Mouse (Mus musculus) lung, embryonic 15.5 days (tissue): ENCODE data around the gene Mcl1. TPM values are rescaled to one million over a fixed set of nuclear protein-coding genes. Genes with fewer than 3 reads are reported as not detected.

Experiments used
- ATAC-seq: fragments of 200-750 bp; cut with Nextera tagmentation; 2 replicates; pipeline ENCODE4 v1.8.0; 2017; ENCODE audit warnings: moderate number of reproducible peaks, borderline replicate concordance; ENCODE audit not compliant: low FRiP score, low TSS enrichment; ENCODE audit errors: extremely low read depth
- H3K27ac ChIP-seq: fragments of 300-500 bp; sonication (generic); 2 replicates; pipeline ENCODE4 v1.5.1; 2015; ENCODE audit warnings: moderate library complexity, mild to moderate bottlenecking, inconsistent platforms
- H3K27me3 ChIP-seq: fragments of 300-500 bp; sonication (generic); 2 replicates; pipeline ENCODE4 v1.6.1; 2015; ENCODE audit warnings: inconsistent platforms
- H3K36me3 ChIP-seq: fragments of 300-500 bp; sonication (generic); 2 replicates; pipeline ENCODE4 v1.6.1; 2015; ENCODE audit warnings: inconsistent platforms
- H3K4me1 ChIP-seq: fragments of 300-500 bp; sonication (generic); 2 replicates; pipeline ENCODE4 v1.6.1; 2015; ENCODE audit warnings: inconsistent platforms
- H3K4me2 ChIP-seq: fragments of 300-500 bp; sonication (generic); 2 replicates; pipeline ENCODE4 v1.6.1; 2015; ENCODE audit warnings: inconsistent platforms, mild to moderate bottlenecking, moderate library complexity
- H3K4me3 ChIP-seq: fragments of 300-500 bp; sonication (generic); 2 replicates; pipeline ENCODE4 v1.5.1; 2015; ENCODE audit warnings: mild to moderate bottlenecking, inconsistent platforms
- H3K9ac ChIP-seq: fragments of 300-500 bp; sonication (generic); 2 replicates; pipeline ENCODE4 v1.6.1; 2015; ENCODE audit warnings: inconsistent platforms
- H3K9me3 ChIP-seq: fragments of 300-500 bp; sonication (generic); 2 replicates; pipeline ENCODE4 v1.6.1; 2016; ENCODE audit warnings: inconsistent platforms
- WGBS: fragments of 180-500 bp; shearing (Covaris S2); methylation state at CpG from one replicate; pipeline ENCODE4 v1.1.7; 2015; 5-methylcytosine and 5-hydroxymethylcytosine counted together
- polyA plus RNA-seq: library from polyadenylated mRNA; unstranded; fragments of >200 nt; fragmentation: Nextera tagmentation; extraction: Ambion mirVana; gene quantifications from 2 replicates; pipeline ENCODE4 v1.2.1, GENCODE M21; 2015

Mcl1 gene
- polyA plus RNA-seq, 1 experiment from 2014 or later: 64.5 TPM

DNA sequence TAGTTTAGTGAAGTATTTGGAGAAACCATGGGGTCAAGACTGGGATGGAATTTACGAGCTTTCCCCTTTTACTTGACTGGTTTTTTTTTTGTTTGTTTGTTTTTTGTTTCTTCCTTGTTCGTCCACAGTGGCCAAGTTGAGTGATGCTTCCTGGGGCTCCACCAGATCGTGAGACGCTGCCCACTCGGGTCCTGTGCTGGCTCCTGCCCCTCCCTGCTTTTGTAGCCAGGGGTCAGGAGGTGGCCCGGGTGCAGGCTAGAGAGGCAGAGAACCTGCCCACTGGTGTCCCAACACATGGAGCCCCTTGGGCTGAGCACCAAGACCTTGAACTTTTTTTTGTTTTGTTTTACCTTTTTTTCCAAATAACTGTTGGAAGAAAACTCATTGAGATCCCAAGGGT lies 27.3 kb upstream of the Mcl1 start:
- Histone ChIP-seq H3K9ac (no peak overlapping the region), H3K4me2 (no peak overlapping the region), H3K9me3 (no peaks in the 10 kb centered on the region), H3K4me3 (no peak overlapping the region), H3K36me3 (peaks cover 79% of the 10 kb centered on the region), H3K4me1 (peaks cover under 1% of the 10 kb centered on the region), H3K27me3 (no peaks in the 10 kb centered on the region), H3K27ac (no peak overlapping the region)
- no peak for ATAC-seq
- 60% methylated on average over 6 of the region's 6 CpGs for WGBS

DNA sequence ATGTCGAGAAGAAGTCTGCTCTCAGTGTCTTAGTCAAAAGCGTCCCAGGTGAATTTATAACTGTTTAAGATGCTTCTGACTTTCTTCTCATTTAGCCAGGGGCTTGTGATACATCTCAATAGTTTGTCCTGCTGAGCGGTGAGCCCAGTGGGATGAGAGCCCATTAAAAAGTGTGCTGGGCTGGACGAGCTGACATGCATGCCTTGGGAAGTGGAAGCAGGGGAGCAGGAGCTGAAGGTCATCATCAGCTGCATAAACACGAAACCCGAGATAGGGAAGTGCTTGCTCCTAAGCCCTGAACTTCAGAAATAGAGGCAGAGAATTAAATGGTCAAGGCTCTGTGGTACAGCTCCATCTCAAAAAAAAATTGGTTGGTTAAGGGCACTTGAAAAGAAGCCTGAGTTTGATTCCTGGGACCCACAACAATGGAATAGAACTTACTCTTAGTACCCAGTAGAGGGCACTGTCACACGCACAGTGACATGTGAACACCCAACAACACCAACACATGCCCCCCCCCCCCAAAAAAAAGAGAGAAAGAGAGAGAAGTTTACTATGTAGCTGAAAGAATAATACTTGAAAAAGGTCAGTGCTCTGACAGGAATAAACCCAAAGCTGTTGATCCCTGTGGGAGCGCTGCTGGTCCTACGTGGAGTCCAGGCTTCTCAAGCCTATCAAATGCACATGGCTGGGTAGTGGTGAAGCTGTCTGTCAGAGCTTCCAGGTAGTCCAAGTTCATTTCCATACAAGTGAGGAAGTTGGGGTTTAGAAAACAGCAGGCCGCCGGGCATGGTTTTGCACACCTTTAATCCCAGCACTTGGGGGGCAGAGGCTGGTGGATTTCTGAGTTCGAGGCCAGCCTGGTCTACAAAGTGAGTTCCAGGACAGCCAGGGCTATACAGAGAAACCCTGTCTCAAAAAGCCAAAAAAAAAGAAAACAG lies 25.7 kb upstream of the Mcl1 start:
- no peak overlapping the region for H3K9ac ChIP-seq
- H3K4me1 ChIP-seq: no peaks in the 10 kb centered on the region
- no peaks in the 10 kb centered on the region for H3K27me3 ChIP-seq
- no peak overlapping the region for H3K4me2 ChIP-seq
- no peak overlapping the region for H3K27ac ChIP-seq
- 67% methylated on average over 12 of the region's 12 CpGs for WGBS
- H3K36me3 ChIP-seq: peaks cover 78% of the 10 kb centered on the region
- ATAC-seq: no peak
- H3K4me3 ChIP-seq: no peak overlapping the region
- no peaks in the 10 kb centered on the region for H3K9me3 ChIP-seq

- no peak overlapping the region for H3K4me2 ChIP-seq
- H3K4me3 ChIP-seq: no peak overlapping the region
- H3K9me3 ChIP-seq: no peaks in the 10 kb centered on the region
- no peak overlapping the region for H3K27ac ChIP-seq
- no peaks in the 10 kb centered on the region for H3K4me1 ChIP-seq
- H3K27me3 ChIP-seq: no peaks in the 10 kb centered on the region
- WGBS: 66% methylated on average over 4 of the region's 4 CpGs
- peaks cover 60% of the 10 kb centered on the region for H3K36me3 ChIP-seq
- no peak for ATAC-seq
- H3K9ac ChIP-seq: no peak overlapping the region
These were observed 23.0 kb upstream of the Mcl1 start for GRCm38 (mm10) chr3:95635636-95636035.

DNA sequence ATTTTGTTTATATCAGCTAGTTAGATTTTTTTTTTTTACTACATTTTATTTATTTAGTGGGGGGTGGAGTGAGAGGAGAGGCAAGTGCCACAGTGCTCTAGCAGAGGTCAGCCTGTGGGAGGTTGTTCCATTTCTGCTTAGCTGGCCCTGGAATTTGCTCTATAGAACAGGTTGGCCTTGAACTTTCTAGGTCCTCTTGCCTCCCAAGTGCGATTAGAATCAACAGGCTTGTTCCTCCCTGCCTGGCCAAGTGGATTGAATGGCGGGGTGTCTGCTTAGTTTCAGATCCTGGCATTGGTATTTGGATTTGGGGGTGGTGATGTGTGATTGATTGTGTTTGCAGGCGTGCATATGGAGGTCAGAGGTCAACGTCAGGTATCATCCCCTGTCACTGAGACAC lies 22.5 kb upstream of the Mcl1 start:
- peaks cover 56% of the 10 kb centered on the region for H3K36me3 ChIP-seq

GRCm38 (mm10) chr3:95639694-95640093 lies 18.9 kb upstream of the Mcl1 start:
- ATAC-seq: no peak
- Histone ChIP-seq H3K4me2 (no peak overlapping the region), H3K4me3 (no peak overlapping the region), H3K9ac (no peak overlapping the region), H3K36me3 (peaks cover 31% of the 10 kb centered on the region), H3K4me1 (no peaks in the 10 kb centered on the region), H3K27ac (no peak overlapping the region), H3K9me3 (no peaks in the 10 kb centered on the region), H3K27me3 (no peaks in the 10 kb centered on the region)
- 79% methylated on average over 1 of the region's 1 CpGs for WGBS

More for the DNA sequence above, 22.5 kb upstream of the Mcl1 start:
- Histone ChIP-seq H3K4me3 (no peak overlapping the region), H3K9ac (no peak overlapping the region), H3K27ac (no peak overlapping the region), H3K4me2 (no peak overlapping the region), H3K27me3 (no peaks in the 10 kb centered on the region), H3K9me3 (no peaks in the 10 kb centered on the region), H3K4me1 (no peaks in the 10 kb centered on the region)
- no peak for ATAC-seq
- 55% methylated on average over 4 of the region's 4 CpGs for WGBS

- Histone ChIP-seq H3K4me3 (no peak overlapping the region), H3K27me3 (no peaks in the 10 kb centered on the region), H3K9me3 (no peaks in the 10 kb centered on the region), H3K27ac (no peak overlapping the region), H3K4me2 (no peak overlapping the region), H3K4me1 (no peaks in the 10 kb centered on the region), H3K9ac (no peak overlapping the region), H3K36me3 (0 out of 2 replicates have a peak, but pooled peaks cover 7% of the 10 kb centered on the region)
- WGBS: 67% methylated on average over 7 of the region's 7 CpGs
- ATAC-seq: no peak
These were observed 15.5 kb upstream of the Mcl1 start for GRCm38 (mm10) chr3:95643097-95643496.

- H3K27me3 ChIP-seq: no peaks in the 10 kb centered on the region
- H3K9ac ChIP-seq: no peak overlapping the region
- no peaks in the 10 kb centered on the region for H3K36me3 ChIP-seq
- no peak overlapping the region for H3K27ac ChIP-seq
- no peak overlapping the region for H3K4me2 ChIP-seq
- ATAC-seq: no peak
- H3K9me3 ChIP-seq: no peaks in the 10 kb centered on the region
- WGBS: 59% methylated on average over 10 of the region's 10 CpGs
- no peak overlapping the region for H3K4me3 ChIP-seq
- H3K4me1 ChIP-seq: peaks cover 5% of the 10 kb centered on the region
These were observed 13.0 kb upstream of the Mcl1 start for GRCm38 (mm10) chr3:95645313-95646235.

DNA sequence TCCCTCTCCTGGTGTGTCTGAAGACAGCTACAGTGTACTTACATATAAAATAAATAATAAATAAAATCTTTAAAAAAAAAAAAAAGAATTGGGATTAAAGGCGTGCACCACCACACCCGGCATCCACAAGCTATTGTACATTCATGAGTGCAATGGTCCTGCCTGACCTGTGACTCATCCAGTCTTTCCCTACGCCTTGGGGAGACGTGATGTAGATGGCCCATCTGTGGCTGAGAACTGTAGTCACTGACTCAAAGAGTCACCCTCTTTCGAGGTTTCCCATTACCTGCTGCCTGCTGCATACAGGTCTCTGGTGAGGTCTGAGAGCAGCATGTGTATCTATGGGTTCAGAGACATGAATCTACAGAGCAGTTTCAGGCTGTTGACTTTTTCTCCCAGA lies 10.6 kb upstream of the Mcl1 start:
- Histone ChIP-seq H3K27me3 (no peaks in the 10 kb centered on the region), H3K4me1 (peaks cover 17% of the 10 kb centered on the region), H3K9ac (no peak overlapping the region), H3K4me3 (no peak overlapping the region), H3K36me3 (no peaks in the 10 kb centered on the region), H3K9me3 (no peaks in the 10 kb centered on the region), H3K27ac (no peak overlapping the region), H3K4me2 (no peak overlapping the region)
- ATAC-seq: no peak
- WGBS: 86% methylated on average over 5 of the region's 5 CpGs

DNA sequence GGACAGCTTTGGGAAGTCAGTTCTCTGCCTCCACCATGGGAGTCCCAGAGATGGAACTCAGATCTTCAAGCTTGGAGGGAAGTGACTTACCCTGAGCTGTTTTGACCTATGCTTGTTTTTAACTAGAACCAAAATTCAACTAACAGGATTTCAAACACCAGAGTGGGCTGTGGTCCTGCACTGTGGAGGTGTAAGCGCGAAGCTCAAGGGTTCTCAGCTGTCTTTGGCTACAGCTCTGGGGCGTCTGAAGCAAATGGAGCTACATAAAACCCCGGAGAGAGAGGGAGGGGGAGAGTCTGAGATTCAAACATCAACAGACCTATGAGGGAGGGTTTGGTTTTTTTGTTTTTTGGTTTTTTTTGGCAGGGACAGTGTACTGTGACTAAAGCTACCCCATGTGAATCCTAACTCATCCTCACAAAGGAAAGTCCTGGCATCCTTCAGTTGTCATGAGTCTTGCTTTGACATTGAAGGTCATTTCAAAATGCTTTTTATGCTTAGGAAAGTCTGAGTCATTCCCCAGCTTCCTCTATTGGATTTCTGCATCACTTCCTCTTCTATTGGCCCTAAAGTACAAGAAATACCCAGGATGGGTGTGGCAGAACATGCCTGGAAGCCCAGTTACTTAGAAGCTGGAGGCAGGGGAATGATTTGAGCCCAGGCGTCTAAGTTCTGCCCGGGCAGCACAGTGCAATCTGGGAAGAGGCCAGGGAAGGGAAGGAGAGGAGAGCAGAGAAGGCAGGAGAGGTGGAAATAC lies 8.1 kb upstream of the Mcl1 start:
- Histone ChIP-seq H3K9ac (no peak overlapping the region), H3K36me3 (no peaks in the 10 kb centered on the region), H3K4me3 (no peak overlapping the region), H3K9me3 (no peaks in the 10 kb centered on the region), H3K4me2 (no peak overlapping the region), H3K27me3 (no peaks in the 10 kb centered on the region), H3K4me1 (peaks cover 33% of the 10 kb centered on the region), H3K27ac (peak overlapping the region; percentile 64)
- WGBS: 48% methylated on average over 6 of the region's 6 CpGs
- ATAC-seq: no peak

DNA sequence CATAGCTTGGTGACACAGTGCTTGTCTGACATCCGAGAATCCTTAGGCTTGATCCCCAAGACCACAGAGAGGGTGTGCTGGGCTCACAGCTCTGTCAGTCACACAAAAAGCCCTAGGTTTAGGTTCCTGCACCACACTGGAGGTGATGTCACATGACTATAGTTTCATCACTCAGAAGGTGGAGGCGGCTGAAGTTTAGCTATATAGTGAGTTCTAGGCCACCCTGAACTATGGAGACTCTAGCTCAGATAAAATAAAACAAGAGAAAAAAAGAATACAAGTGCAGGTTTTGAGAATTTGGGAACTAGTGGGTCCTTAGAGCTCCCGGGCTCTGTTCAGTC lies 7.6 kb upstream of the Mcl1 start:
- Histone ChIP-seq H3K9ac (no peak overlapping the region), H3K4me3 (no peak overlapping the region), H3K4me2 (no peak overlapping the region), H3K4me1 (peaks cover 33% of the 10 kb centered on the region), H3K27ac (peak overlapping the region; percentile 64), H3K9me3 (no peaks in the 10 kb centered on the region), H3K27me3 (no peaks in the 10 kb centered on the region), H3K36me3 (no peaks in the 10 kb centered on the region)
- 80% methylated on average over 3 of the region's 3 CpGs for WGBS
- no peak for ATAC-seq

DNA sequence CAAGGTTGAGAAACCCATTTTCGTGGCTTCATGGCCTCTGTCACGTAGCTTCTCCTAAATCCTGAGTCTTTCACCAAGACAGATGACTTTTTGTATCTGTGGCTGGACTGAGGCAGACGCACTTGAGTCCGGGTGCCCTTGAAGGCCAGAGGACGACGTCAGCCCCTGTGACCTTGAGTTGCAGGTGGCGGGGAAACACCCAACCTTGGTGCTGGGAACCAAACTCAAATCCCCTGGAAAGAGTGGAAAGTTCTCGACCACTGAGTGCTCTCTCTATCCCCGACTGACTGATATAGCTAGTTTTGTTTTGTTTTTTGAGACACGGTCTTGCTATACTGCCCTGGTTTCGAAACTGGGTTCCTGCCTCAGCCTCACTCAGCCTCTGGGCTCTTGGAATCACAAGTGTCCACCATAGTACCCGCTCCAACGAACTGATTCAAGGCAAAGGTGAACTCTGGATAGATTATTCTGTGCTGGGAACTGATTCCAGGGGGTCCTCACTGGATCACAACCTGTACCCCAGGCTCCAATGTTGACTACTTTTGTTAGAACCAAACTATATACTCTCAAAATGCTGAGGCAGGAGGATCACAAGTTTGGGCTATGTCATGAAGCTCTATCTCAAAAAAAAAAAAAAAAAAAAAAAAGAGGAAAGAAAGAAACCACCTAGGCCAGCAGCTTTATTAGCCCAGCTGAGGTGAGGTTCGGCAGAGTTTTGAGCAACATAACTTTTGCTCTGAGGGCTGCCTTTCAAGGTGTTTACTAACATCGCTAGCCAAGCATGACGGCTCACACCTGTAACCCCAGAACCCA lies 7.0 kb upstream of the Mcl1 start:
- Histone ChIP-seq H3K4me2 (no peak overlapping the region), H3K27me3 (no peaks in the 10 kb centered on the region), H3K4me1 (peaks cover 33% of the 10 kb centered on the region), H3K4me3 (no peak overlapping the region), H3K36me3 (no peaks in the 10 kb centered on the region), H3K27ac (0 out of 2 replicates have a peak overlapping the region, but pooled peaks have one; percentile 82), H3K9ac (no peak overlapping the region), H3K9me3 (no peaks in the 10 kb centered on the region)
- WGBS: 80% methylated on average over 16 of the region's 16 CpGs
- ATAC-seq: no peak
